7 mouse cellular contexts compared by ENCODE assay signal in genomic region chr15:89591723-89592455, GRCm38 (mm10). TPM values are rescaled to one million over a fixed set of nuclear protein-coding genes. Genes with fewer than 3 reads are reported as not detected.
DNase-seq lines count a peak whose midpoint lies in the region; ATAC-seq and TF ChIP-seq lines count a peak whose summit lies in the region.

Gene Rabl2, minus strand, starts transcription at chr15:89591923.

- DNase-seq in adrenal gland, postnatal 10 days, result peak; percentile 95
- DNase-seq in embryonic facial prominence, embryonic 10.5 days (ENCODE audit: low spot score), result peak; percentile 95
- DNase-seq in gonadal fat pad, adult 2 months (ENCODE audit: low read depth), result peak; percentile 6
- peak; percentile 92 for DNase-seq in left cerebral cortex, postnatal 4 days

- no peaks in the 10 kb centered on the region for H3K9me3 ChIP-seq in embryonic facial prominence, embryonic 10.5 days
- no peaks in the 10 kb centered on the region for H3K9me3 ChIP-seq in intestine, postnatal 0 days (ENCODE audit: control insufficient read depth)
- H3K9me3 ChIP-seq in midbrain, embryonic 12.5 days, result no peaks in the 10 kb centered on the region

- TF ChIP-seq POLR2A in small intestine, adult 2 months (IDR thresholded peaks at IDR 0.05; ENCODE audit: low read depth, low read length), result peak; percentile 28; the same call in 1 of the 2 replicates

- intact Hi-C loops in left cerebral cortex, postnatal 4 days (cut with DNase I), result no loop called here

- peak within 1 kb of the TSS; percentile 74 for H3K4me2 ChIP-seq in intestine, postnatal 0 days (replicated peaks; ENCODE audit: low read depth)
- peak within 1 kb of the TSS; percentile 87 for H3K4me2 ChIP-seq in midbrain, embryonic 12.5 days (replicated peaks)

- peak within 1 kb of the TSS; percentile 81 for H3K27ac ChIP-seq in embryonic facial prominence, embryonic 10.5 days (replicated peaks)
- H3K27ac ChIP-seq in intestine, postnatal 0 days (ENCODE audit: low read depth, low read length), result no peak within 1 kb of the TSS
- H3K27ac ChIP-seq in midbrain, embryonic 12.5 days (replicated peaks), result peak within 1 kb of the TSS; percentile 87
- no peak within 1 kb of the TSS for H3K27ac ChIP-seq in small intestine, adult 2 months (ENCODE audit: insufficient read depth, low read depth, low read length)

- WGBS in embryonic facial prominence, embryonic 10.5 days, result under 1% methylated on average over 35 of the region's 35 CpGs
- WGBS in intestine, postnatal 0 days, result under 1% methylated on average over 35 of the region's 35 CpGs
- WGBS in midbrain, embryonic 12.5 days, result under 1% methylated on average over 35 of the region's 35 CpGs
- WGBS in small intestine, adult 2 months, result under 1% methylated on average over 35 of the region's 35 CpGs

- H3K4me3 ChIP-seq in embryonic facial prominence, embryonic 10.5 days, result peak within 1 kb of the TSS; percentile 83
- peak within 1 kb of the TSS; percentile 71 for H3K4me3 ChIP-seq in intestine, postnatal 0 days (ENCODE audit: low read depth, low read length)
- H3K4me3 ChIP-seq in midbrain, embryonic 12.5 days, result peak within 1 kb of the TSS; percentile 83
- H3K4me3 ChIP-seq in small intestine, adult 2 months (ENCODE audit: low read depth, low read length), result peak within 1 kb of the TSS; percentile 91

- peaks cover 16% of the 10 kb centered on the region for H3K36me3 ChIP-seq in embryonic facial prominence, embryonic 10.5 days (replicated peaks)
- H3K36me3 ChIP-seq in intestine, postnatal 0 days (ENCODE audit: control insufficient read depth, insufficient read depth), result peaks cover 11% of the 10 kb centered on the region; the same call in 1 of the 2 replicates
- peaks cover 11% of the 10 kb centered on the region for H3K36me3 ChIP-seq in midbrain, embryonic 12.5 days
- H3K36me3 ChIP-seq in small intestine, adult 2 months (ENCODE audit: control insufficient read depth, insufficient read depth, low read length), result no peaks in the 10 kb centered on the region

- no peak for TF ChIP-seq CTCF in intestine, postnatal 0 days (IDR thresholded peaks at IDR 0.05; ENCODE audit: low read depth)
- no peak for TF ChIP-seq CTCF in small intestine, adult 2 months (IDR thresholded peaks at IDR 0.05; ENCODE audit: extremely low read depth, insufficient read length, insufficient replicate concordance, low read depth, low read length)

- H3K27me3 ChIP-seq in embryonic facial prominence, embryonic 10.5 days (replicated peaks; ENCODE audit: low read depth, poor library complexity, severe bottlenecking), result no peaks in the 10 kb centered on the region
- H3K27me3 ChIP-seq in intestine, postnatal 0 days (replicated peaks; ENCODE audit: control insufficient read depth, insufficient read depth, low read length), result no peaks in the 10 kb centered on the region
- no peaks in the 10 kb centered on the region for H3K27me3 ChIP-seq in midbrain, embryonic 12.5 days
- no peaks in the 10 kb centered on the region for H3K27me3 ChIP-seq in small intestine, adult 2 months (ENCODE audit: control insufficient read depth, insufficient read depth, low read length)

- H3K4me1 ChIP-seq in embryonic facial prominence, embryonic 10.5 days, result peaks cover 20% of the 10 kb centered on the region
- H3K4me1 ChIP-seq in intestine, postnatal 0 days (replicated peaks; ENCODE audit: control insufficient read depth, insufficient read depth, low read length), result no peaks in the 10 kb centered on the region; the same call in 1 of the 2 replicates
- peaks cover 12% of the 10 kb centered on the region for H3K4me1 ChIP-seq in midbrain, embryonic 12.5 days
- H3K4me1 ChIP-seq in small intestine, adult 2 months (ENCODE audit: control insufficient read depth, insufficient read depth, insufficient read length, low read length), result peaks cover 2% of the 10 kb centered on the region; the same call in 1 of the 2 replicates

- peak within 1 kb of the TSS; percentile 72 for H3K9ac ChIP-seq in intestine, postnatal 0 days (ENCODE audit: low read depth, low read length)
- H3K9ac ChIP-seq in midbrain, embryonic 12.5 days (replicated peaks), result peak within 1 kb of the TSS; percentile 74

- peak; percentile 94 for ATAC-seq in intestine, postnatal 0 days
- ATAC-seq in midbrain, embryonic 12.5 days (ENCODE audit: low FRiP score, low read depth), result peak; percentile 97

RNA-seq across cellular contexts. Expression of gene Rabl2, which starts in this region (rescaled TPM):
- total RNA-seq in adrenal gland, postnatal 10 days (2021), result 10 to 100 TPM in 1 of 2 experiments, 1 to 10 TPM in 1; 9.2 to 11.1 TPM
- 70.3 and 74.6 TPM in 2 replicates for polyA plus RNA-seq in embryonic facial prominence, embryonic 10.5 days (2016; fragmentation: Nextera tagmentation; extraction: Ambion mirVana)
- 19.8 and 23.4 TPM in 2 replicates for polyA plus RNA-seq in gonadal fat pad, adult 2 months (2012; rRNA removed)
- polyA plus RNA-seq in intestine, postnatal 0 days (2015; fragmentation: Nextera tagmentation; extraction: Ambion mirVana), result 7.1 and 7.6 TPM in 2 replicates
- 10 to 100 TPM; 51.7 to 54.5 TPM for total RNA-seq in left cerebral cortex, postnatal 4 days (2021)
- 70.5 and 77.8 TPM in 2 replicates for polyA plus RNA-seq in midbrain, embryonic 12.5 days (2016; fragmentation: Nextera tagmentation; extraction: Ambion mirVana)
- 2.4 and 3.1 TPM in 2 replicates for polyA plus RNA-seq in small intestine, adult 2 months (2012; rRNA removed)

Comparison
In these comparisons a context has a peak if more than half of its experiments do, and no peak if none do; other contexts are left out.
1. RNA of gene Rabl2 (total RNA-seq): 51.7 to 54.5 TPM in left cerebral cortex, postnatal 4 days; 9.2 to 11.1 TPM in adrenal gland, postnatal 10 days; every median in the first group is over 4 times any median in the second.
2. DNase-seq: peak in every context shown above with its lines; median percentile 95 in adrenal gland, postnatal 10 days; 95 in embryonic facial prominence, embryonic 10.5 days; 92 in left cerebral cortex, postnatal 4 days; 6 in gonadal fat pad, adult 2 months.
3. H3K27ac ChIP-seq: peak in embryonic facial prominence, embryonic 10.5 days (single experiment) and midbrain, embryonic 12.5 days (single experiment); none in intestine, postnatal 0 days (single experiment) and small intestine, adult 2 months (single experiment).
4. Peak in every context shown above with its lines, with median percentiles within 50 percentile points of each other: H3K4me3 ChIP-seq.